Mouse (Mus musculus): Measurements from ENCODE around the gene Irf9.
A peak's percentile ranks its signal among the peaks of the same experiment; 100 is the strongest.

The Irf9 gene

DNA sequence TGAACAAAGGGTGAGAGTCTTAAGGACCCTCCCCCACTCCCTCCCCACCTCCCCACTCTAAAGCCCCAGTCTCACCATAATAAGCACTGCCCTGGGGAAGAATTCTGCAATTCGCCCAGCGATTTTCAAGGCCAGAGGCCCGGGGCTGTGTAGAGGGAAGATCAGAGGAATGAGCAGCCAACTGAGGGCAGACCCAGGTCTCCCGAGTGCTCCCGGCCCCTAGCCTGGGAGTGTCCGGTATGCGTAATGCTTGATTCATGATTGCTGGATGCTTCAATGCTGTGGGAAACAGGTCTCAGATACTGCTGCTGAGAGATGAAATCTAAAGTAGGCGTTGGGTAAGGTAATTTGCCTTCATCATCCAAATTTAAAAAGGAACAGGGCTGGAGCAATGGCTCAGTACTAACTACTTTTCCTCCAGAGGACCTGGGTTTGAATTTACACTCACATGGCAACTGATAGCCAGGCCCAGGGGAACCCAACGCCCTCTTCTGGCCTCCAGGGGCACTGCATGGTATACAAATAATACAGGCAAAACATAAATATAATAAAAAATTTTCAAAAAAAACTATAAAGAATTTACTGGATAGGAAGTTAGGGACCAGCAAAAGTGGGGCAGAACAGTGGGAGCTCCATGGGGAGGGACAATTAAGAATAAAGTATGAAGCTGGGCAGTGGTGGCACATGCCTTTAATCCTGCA is 21.2 kb upstream of the Irf9 start:
- DNase-seq (ENCODE audit: low spot score), result no peak

DNA sequence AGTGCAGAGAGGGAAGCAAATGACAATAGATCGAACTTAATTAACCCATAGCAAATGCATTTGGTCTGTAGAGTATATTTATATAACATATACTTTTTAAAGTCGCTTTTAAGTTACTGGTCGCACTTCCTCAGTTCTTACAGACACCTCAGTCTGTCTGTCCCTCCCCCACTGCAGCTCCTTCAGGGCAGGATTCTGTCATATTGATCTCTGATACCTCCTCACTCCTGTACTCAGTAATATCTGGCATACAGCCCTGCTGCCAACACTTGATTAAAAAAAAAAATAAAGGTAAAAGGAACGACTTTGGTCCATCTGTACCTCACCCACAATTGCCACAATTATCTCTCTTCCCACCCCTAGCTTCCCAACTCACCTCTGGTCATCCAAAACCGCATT is 19.1 kb upstream of the Irf9 start:
- DNase-seq (ENCODE audit: low spot score), result no peak

- DNase-seq (ENCODE audit: low spot score), result peak; percentile 68
These were observed 18.4 kb upstream of the Irf9 start, which contains the start of gene Emc9 for GRCm38 (mm10) chr14:55584702-55585565. Emc9 (minus strand) TSS chr14:55585302.

DNA sequence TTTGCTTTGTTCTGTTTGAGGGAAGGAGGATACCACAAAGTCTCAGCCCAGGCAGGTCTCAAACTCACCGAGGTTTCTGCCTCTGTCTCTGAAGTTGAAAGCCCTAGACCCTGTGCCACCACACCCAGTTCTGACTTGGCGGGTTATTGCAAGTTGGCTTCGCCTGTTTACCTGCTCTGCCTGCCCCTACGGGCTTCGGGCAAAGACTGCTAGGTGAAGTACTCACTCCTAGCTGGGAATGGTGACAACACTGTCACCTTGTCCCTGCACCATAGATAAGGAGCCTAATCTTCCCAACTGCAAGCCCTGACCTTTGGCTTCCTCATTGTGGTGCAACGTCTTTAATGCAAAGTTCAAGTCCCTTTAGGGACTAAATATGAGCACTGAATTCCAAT is 17.8 kb upstream of the Irf9 start:
- DNase-seq (ENCODE audit: low spot score), result no peak

DNA sequence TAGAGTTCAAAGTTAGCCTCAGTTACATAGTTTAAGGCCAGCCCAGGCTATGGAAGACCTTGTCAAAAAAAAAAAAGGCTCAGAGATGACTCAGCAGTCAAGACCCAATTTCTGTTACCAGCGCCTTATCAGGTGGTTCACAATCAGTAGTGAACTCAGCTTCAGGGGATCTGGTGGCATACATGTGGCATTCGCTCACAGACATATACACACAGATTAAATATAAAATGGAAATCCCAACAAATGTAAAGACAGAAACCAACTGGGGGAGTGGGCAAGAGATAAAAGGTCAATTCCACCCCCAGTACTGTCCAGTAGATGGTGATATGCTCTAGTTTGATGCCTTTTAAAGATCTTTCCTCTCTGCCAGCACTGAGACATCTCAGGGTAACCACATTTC is 17.2 kb upstream of the Irf9 start:
- no peak for DNase-seq (ENCODE audit: low spot score)

GRCm38 (mm10) chr14:55589271-55589670 is 14.1 kb upstream of the Irf9 start:
- DNase-seq (ENCODE audit: low spot score), result no peak

DNA sequence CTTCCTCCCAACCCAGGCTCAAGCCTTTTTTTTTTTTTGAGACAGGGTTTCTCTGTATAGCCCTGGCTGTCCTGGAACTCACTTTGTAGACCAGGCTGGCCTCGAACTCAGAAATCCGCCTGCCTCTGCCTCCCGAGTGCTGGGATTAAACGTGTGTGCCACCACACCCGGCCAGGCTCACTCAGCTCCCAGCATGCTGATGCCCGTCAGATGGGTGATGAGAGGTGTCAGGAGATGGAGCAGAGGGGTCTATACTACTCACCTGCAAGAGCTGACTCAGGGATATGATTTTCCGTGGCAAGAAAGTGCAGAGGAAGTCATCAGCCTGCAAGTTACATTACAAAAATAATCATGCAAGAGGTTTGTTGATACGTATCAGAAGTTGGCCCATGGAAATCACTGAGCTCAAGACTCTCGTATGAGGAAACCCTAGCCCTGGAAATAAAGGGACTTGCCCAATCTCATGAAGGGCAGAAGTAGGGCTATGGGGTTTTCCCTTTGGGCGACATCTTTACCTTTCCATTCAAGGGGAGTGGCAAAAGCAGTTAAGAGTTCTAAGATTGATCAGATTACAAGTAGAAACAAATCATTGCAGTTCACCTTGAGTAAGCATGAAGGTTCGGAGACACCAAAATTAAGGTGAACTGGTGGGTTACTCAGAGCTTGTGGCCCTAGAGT is 13.5 kb upstream of the Irf9 start:
- no peak for DNase-seq (ENCODE audit: low spot score)

DNA sequence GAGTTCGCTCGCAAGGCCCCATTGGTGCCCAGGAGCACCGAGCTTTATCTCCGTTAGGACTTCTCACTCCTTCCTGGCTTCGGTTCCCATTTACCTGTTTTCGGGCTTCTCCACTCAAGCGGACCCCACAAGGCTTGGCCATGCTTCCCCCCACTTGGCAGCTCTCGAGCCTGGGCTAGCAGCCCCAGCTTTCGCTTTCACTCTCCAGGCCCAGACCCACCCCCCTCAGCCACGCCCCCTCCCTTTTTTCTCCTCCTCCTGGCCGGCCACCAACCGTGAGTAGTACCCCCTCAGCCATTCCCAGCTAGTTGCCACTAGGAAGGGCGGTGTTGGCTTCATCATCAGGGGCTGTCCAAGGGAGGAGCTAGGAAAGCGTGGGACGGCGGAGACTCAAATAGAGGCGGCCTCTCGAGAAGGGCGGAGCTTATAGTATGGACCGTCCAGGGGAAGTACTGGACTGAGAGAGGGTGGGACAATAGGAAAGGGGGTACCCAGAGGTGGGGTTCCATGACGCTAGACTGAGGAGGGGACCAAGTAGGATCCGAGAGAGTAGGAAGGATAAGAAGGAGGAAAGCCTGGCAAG is 12.5 kb upstream of the Irf9 start, which contains the start of gene Psme2:
Gene Psme2 (minus strand): TSS at position 366 of the 583 bp plus-strand sequence.
- DNase-seq (ENCODE audit: low spot score), result peak; percentile 95

- peak; percentile 96 for DNase-seq (ENCODE audit: low spot score)
These were observed 12.0 kb upstream of the Irf9 start, which contains the start of gene Rnf31 for GRCm38 (mm10) chr14:55591331-55591891. Rnf31 (plus strand) TSS chr14:55591708.

DNA sequence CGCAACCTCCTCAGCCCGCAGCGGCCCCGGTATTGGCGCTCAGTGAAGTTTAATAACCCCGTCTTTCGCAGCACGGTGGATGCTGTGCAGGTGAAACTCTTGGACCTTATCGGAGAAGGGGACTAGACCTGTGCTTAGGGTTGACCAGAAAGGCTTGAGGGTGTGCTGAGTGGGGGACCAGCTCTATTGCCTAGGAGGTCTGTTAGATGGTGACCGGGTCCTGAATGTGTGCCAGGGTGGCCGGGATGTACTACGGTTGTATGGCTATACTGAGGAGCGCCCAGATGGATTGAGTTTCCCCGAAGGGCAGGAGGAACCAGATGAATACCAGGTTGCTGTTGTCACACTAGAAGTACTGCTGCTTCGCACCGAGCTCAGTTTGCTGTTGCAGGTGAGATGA is 11.1 kb upstream of the Irf9 start:
- no peak for DNase-seq (ENCODE audit: low spot score)

- DNase-seq (ENCODE audit: low spot score), result no peak
These were observed 7.2 kb upstream of the Irf9 start for GRCm38 (mm10) chr14:55596036-55596690.

GRCm38 (mm10) chr14:55598521-55599390 is 4.6 kb upstream of the Irf9 start:
- no peak for DNase-seq (ENCODE audit: low spot score)

DNA sequence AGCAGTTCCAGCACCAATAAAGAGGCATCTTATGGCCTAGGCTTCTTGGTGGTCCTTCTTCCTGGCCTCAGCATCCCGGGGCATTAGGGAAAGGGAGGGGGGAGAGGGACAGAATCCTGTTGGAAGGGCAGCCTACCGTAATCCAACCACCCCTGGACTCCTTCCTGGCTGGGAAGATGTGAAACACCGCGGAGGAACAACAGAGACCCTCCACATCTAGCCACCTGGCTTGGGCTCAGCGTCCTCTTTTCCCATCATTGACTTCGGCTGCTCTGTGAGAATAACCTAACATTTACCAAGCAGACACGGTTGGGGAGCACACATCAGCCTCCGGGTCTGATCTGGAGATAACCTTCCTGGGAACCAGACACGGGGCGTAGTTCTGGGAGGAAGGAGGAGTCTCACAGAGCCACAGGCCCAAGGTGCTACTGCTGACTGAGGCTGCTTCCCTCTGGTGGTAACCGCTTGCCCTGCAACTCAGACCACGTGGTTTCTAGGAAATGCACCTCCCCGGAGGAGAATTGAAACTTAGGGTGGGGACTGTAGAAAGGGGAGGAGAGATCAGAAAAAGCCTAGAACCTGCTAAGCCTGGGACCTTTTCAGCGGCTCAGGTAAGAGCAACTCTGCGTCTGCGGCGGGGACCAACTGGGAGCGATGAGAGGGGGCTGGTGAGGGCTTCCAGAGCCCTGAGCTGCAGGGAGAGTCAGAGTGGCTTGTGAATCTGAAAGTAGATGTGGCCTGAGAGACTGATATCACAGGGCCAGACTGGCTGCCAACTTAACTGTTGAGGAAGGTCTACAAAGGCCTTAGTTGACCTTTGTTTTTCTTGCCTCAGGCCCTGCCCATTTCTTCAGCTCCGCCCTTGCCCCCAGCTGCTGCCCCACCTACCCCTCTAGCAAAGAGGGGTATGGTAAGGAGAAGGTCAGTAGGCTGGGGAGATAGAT is 534 bp downstream of the Irf9 start:
- peak; percentile 92 for DNase-seq (ENCODE audit: low spot score)

GRCm38 (mm10) chr14:55604823-55605222 is 1.5 kb downstream of the Irf9 start:
- DNase-seq (ENCODE audit: low spot score), result no peak

GRCm38 (mm10) chr14:55605743-55606459 is 2.5 kb downstream of the Irf9 start:
- DNase-seq (ENCODE audit: low spot score), result no peak

DNA sequence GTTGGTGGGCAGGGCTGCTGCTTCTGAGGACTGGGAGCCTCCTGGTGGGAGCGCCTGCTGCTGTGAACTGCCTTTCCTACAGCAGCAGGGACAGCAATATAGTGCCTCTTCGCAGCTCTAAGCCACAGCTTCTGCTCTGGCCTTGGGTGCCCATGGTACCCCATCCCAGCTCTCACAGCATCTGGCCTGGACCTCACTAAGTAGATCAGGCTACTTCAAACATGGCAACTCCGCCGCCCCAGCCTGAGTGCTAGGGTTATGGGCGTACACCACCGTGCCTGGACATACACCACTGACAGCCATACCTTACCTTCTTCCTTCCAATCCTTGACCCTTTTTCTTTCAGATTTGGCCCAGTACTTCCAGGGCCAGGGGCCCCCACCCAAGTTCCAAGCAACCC is 5.0 kb downstream of the Irf9 start:
- no peak for DNase-seq (ENCODE audit: low spot score)

DNA sequence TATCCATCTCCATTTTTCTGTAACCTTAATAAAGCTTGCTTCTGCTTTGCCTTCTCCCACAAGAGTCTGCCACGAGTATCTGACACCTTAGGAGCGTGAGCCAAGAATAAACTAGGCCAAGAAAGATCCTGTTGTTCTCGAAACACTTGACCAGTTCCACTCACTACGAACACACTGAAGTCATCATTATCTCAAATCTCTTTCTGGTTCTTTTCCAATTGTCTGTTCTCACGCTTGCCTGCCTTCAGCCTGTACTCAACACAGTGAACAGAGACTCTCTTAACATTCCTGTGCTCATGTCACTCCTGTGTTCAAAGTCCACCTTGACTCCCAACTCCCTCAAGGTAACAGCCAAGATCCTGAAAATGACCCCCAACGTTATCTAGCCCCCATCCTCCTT is 10.0 kb downstream of the Irf9 start:
- no peak for DNase-seq (ENCODE audit: low spot score)

- no peak for DNase-seq (ENCODE audit: low spot score)
These were observed 11.3 kb downstream of the Irf9 start for GRCm38 (mm10) chr14:55614565-55615178.
